Mouse (Mus musculus): ENCODE results near the gene OR5BS1P. TPM values are rescaled to one million over a fixed set of nuclear protein-coding genes. Genes with fewer than 3 reads are reported as not detected.
"Not testable (repeated sequence)": the region's sequence is repeated elsewhere in the genome, so short reads cannot be mapped to it uniquely, and the experiment has no call there.

OR5BS1P gene
- polyA plus RNA-seq (2014; fragmentation: Nextera tagmentation; extraction: Ambion mirVana) = not detected in 2 replicates

GRCm38 (mm10) chr15:98469596-98469995 lies at the start of gene OR5BS1P:
Gene OR5BS1P (plus strand): TSS chr15:98469896.
- no peak within 1 kb of the TSS for H3K9ac ChIP-seq (ENCODE audit: low read length)
- H3K27ac ChIP-seq (ENCODE audit: low read depth, low read length) = no peak within 1 kb of the TSS
- H3K4me1 ChIP-seq (replicated peaks; ENCODE audit: control insufficient read depth, insufficient read depth, low read length) = no peaks in the 10 kb centered on the region
- DNase-seq (ENCODE audit: low spot score) = no peak
- no peak for ATAC-seq (replicated peaks; ENCODE audit: low FRiP score)
- no peak within 1 kb of the TSS for H3K4me3 ChIP-seq (ENCODE audit: low read depth, low read length)
- WGBS = 91% methylated on average over 4 of the region's 4 CpGs
- H3K27me3 ChIP-seq (ENCODE audit: control insufficient read depth, insufficient read depth, low read length) = no peaks in the 10 kb centered on the region
- H3K36me3 ChIP-seq (ENCODE audit: control insufficient read depth, insufficient read depth, low read length) = no peaks in the 10 kb centered on the region
- no peak within 1 kb of the TSS for H3K4me2 ChIP-seq (ENCODE audit: low read depth, low read length, severe bottlenecking)
- no peaks in the 10 kb centered on the region for H3K9me3 ChIP-seq (ENCODE audit: control insufficient read depth, low read length)

GRCm38 (mm10) chr15:98420897-98421296 lies 48.8 kb upstream of the OR5BS1P start:
- DNase-seq (ENCODE audit: low spot score) (no peak), ATAC-seq (replicated peaks; ENCODE audit: low FRiP score) (no peak)
- no peaks in the 10 kb centered on the region for H3K27me3 ChIP-seq (ENCODE audit: control insufficient read depth, insufficient read depth, low read length)
- H3K4me3 ChIP-seq (ENCODE audit: low read depth, low read length) = no peak overlapping the region
- H3K4me2 ChIP-seq (ENCODE audit: low read depth, low read length, severe bottlenecking) = no peak overlapping the region
- H3K27ac ChIP-seq (ENCODE audit: low read depth, low read length) = no peak overlapping the region
- WGBS = 81% methylated on average over 4 of the region's 4 CpGs
- H3K9me3 ChIP-seq (ENCODE audit: control insufficient read depth, low read length) = no peaks in the 10 kb centered on the region
- no peak overlapping the region for H3K9ac ChIP-seq (ENCODE audit: low read length)
- H3K36me3 ChIP-seq (ENCODE audit: control insufficient read depth, insufficient read depth, low read length) = no peaks in the 10 kb centered on the region
- no peaks in the 10 kb centered on the region for H3K4me1 ChIP-seq (replicated peaks; ENCODE audit: control insufficient read depth, insufficient read depth, low read length)

- H3K36me3 ChIP-seq (ENCODE audit: control insufficient read depth, insufficient read depth, low read length) = no peaks in the 10 kb centered on the region
- H3K9ac ChIP-seq (ENCODE audit: low read length) = no peak overlapping the region
- H3K4me1 ChIP-seq (replicated peaks; ENCODE audit: control insufficient read depth, insufficient read depth, low read length) = no peaks in the 10 kb centered on the region
- ATAC-seq (replicated peaks; ENCODE audit: low FRiP score) (no peak), DNase-seq (ENCODE audit: low spot score) (no peak)
- WGBS = 79% methylated on average over 14 of the region's 14 CpGs
- no peaks in the 10 kb centered on the region for H3K9me3 ChIP-seq (ENCODE audit: control insufficient read depth, low read length)
- H3K27me3 ChIP-seq (ENCODE audit: control insufficient read depth, insufficient read depth, low read length) = no peaks in the 10 kb centered on the region
- H3K4me2 ChIP-seq (ENCODE audit: low read depth, low read length, severe bottlenecking) = no peak overlapping the region
- H3K27ac ChIP-seq (ENCODE audit: low read depth, low read length) = no peak overlapping the region
- H3K4me3 ChIP-seq (ENCODE audit: low read depth, low read length) = no peak overlapping the region
Measured at GRCm38 (mm10) chr15:98424326-98424725, 45.4 kb upstream of the OR5BS1P start.

- ATAC-seq (replicated peaks; ENCODE audit: low FRiP score) (no peak), DNase-seq (ENCODE audit: low spot score) (no peak)
- Histone ChIP-seq H3K36me3 (ENCODE audit: control insufficient read depth, insufficient read depth, low read length) (no peaks in the 10 kb centered on the region), H3K4me3 (ENCODE audit: low read depth, low read length) (no peak overlapping the region), H3K9ac (ENCODE audit: low read length) (no peak overlapping the region), H3K27me3 (ENCODE audit: control insufficient read depth, insufficient read depth, low read length) (no peaks in the 10 kb centered on the region), H3K27ac (ENCODE audit: low read depth, low read length) (no peak overlapping the region), H3K9me3 (ENCODE audit: control insufficient read depth, low read length) (no peaks in the 10 kb centered on the region), H3K4me2 (ENCODE audit: low read depth, low read length, severe bottlenecking) (no peak overlapping the region), H3K4me1 (replicated peaks; ENCODE audit: control insufficient read depth, insufficient read depth, low read length) (no peaks in the 10 kb centered on the region)
- 74% methylated on average over 6 of the region's 6 CpGs for WGBS
Measured at GRCm38 (mm10) chr15:98424753-98425152, 44.9 kb upstream of the OR5BS1P start.

- Histone ChIP-seq H3K36me3 (ENCODE audit: control insufficient read depth, insufficient read depth, low read length) (no peaks in the 10 kb centered on the region), H3K4me2 (ENCODE audit: low read depth, low read length, severe bottlenecking) (no peak overlapping the region), H3K4me3 (ENCODE audit: low read depth, low read length) (no peak overlapping the region), H3K4me1 (replicated peaks; ENCODE audit: control insufficient read depth, insufficient read depth, low read length) (no peaks in the 10 kb centered on the region), H3K9me3 (ENCODE audit: control insufficient read depth, low read length) (no peaks in the 10 kb centered on the region), H3K27ac (ENCODE audit: low read depth, low read length) (no peak overlapping the region), H3K9ac (ENCODE audit: low read length) (no peak overlapping the region), H3K27me3 (ENCODE audit: control insufficient read depth, insufficient read depth, low read length) (no peaks in the 10 kb centered on the region)
- WGBS = 91% methylated on average over 7 of the region's 7 CpGs
- no peak for ATAC-seq (replicated peaks; ENCODE audit: low FRiP score)
- DNase-seq (ENCODE audit: low spot score) = no peak
Measured at GRCm38 (mm10) chr15:98425188-98425587, 44.5 kb upstream of the OR5BS1P start.

GRCm38 (mm10) chr15:98430925-98431324 lies 38.8 kb upstream of the OR5BS1P start, which contains the start of gene Olfr282:
Gene Olfr282 (plus strand): TSS chr15:98431225.
- not testable (repeated sequence) for H3K4me1 ChIP-seq (replicated peaks; ENCODE audit: control insufficient read depth, insufficient read depth, low read length); H3K36me3 ChIP-seq (ENCODE audit: control insufficient read depth, insufficient read depth, low read length); H3K9me3 ChIP-seq (ENCODE audit: control insufficient read depth, low read length); H3K9ac ChIP-seq (ENCODE audit: low read length); H3K4me3 ChIP-seq (ENCODE audit: low read depth, low read length); H3K4me2 ChIP-seq (ENCODE audit: low read depth, low read length, severe bottlenecking); DNase-seq (ENCODE audit: low spot score); H3K27me3 ChIP-seq (ENCODE audit: control insufficient read depth, insufficient read depth, low read length); H3K27ac ChIP-seq (ENCODE audit: low read depth, low read length); ATAC-seq (replicated peaks; ENCODE audit: low FRiP score)
- 78% methylated on average over 5 of the region's 5 CpGs for WGBS

GRCm38 (mm10) chr15:98444561-98444960 lies 25.1 kb upstream of the OR5BS1P start:
- Histone ChIP-seq H3K9me3 (ENCODE audit: control insufficient read depth, low read length) (no peaks in the 10 kb centered on the region), H3K36me3 (ENCODE audit: control insufficient read depth, insufficient read depth, low read length) (no peaks in the 10 kb centered on the region), H3K4me1 (replicated peaks; ENCODE audit: control insufficient read depth, insufficient read depth, low read length) (no peaks in the 10 kb centered on the region), H3K9ac (ENCODE audit: low read length) (no peak overlapping the region), H3K4me2 (ENCODE audit: low read depth, low read length, severe bottlenecking) (no peak overlapping the region), H3K27ac (ENCODE audit: low read depth, low read length) (no peak overlapping the region), H3K4me3 (ENCODE audit: low read depth, low read length) (no peak overlapping the region), H3K27me3 (ENCODE audit: control insufficient read depth, insufficient read depth, low read length) (no peaks in the 10 kb centered on the region)
- DNase-seq (ENCODE audit: low spot score) = no peak
- ATAC-seq (replicated peaks; ENCODE audit: low FRiP score) = no peak
- 82% methylated on average over 3 of the region's 3 CpGs for WGBS

GRCm38 (mm10) chr15:98448521-98448920 lies 21.2 kb upstream of the OR5BS1P start:
- WGBS = 58% methylated on average over 4 of the region's 4 CpGs
- no peak overlapping the region for H3K9ac ChIP-seq (ENCODE audit: low read length)
- H3K4me2 ChIP-seq (ENCODE audit: low read depth, low read length, severe bottlenecking) = no peak overlapping the region
- no peak for DNase-seq (ENCODE audit: low spot score)
- no peak for ATAC-seq (replicated peaks; ENCODE audit: low FRiP score)
- H3K9me3 ChIP-seq (ENCODE audit: control insufficient read depth, low read length) = no peaks in the 10 kb centered on the region
- no peaks in the 10 kb centered on the region for H3K27me3 ChIP-seq (ENCODE audit: control insufficient read depth, insufficient read depth, low read length)
- H3K4me3 ChIP-seq (ENCODE audit: low read depth, low read length) = no peak overlapping the region
- no peak overlapping the region for H3K27ac ChIP-seq (ENCODE audit: low read depth, low read length)
- H3K4me1 ChIP-seq (replicated peaks; ENCODE audit: control insufficient read depth, insufficient read depth, low read length) = no peaks in the 10 kb centered on the region
- no peaks in the 10 kb centered on the region for H3K36me3 ChIP-seq (ENCODE audit: control insufficient read depth, insufficient read depth, low read length)

GRCm38 (mm10) chr15:98452288-98452687 lies 17.4 kb upstream of the OR5BS1P start, which contains the start of gene Olfr281:
Gene Olfr281 (plus strand): TSS chr15:98452588.
- Histone ChIP-seq H3K4me3 (ENCODE audit: low read depth, low read length) (no peak within 1 kb of the TSS), H3K9ac (ENCODE audit: low read length) (no peak within 1 kb of the TSS), H3K27ac (ENCODE audit: low read depth, low read length) (no peak within 1 kb of the TSS), H3K36me3 (ENCODE audit: control insufficient read depth, insufficient read depth, low read length) (no peaks in the 10 kb centered on the region), H3K9me3 (ENCODE audit: control insufficient read depth, low read length) (no peaks in the 10 kb centered on the region), H3K4me1 (replicated peaks; ENCODE audit: control insufficient read depth, insufficient read depth, low read length) (no peaks in the 10 kb centered on the region), H3K27me3 (ENCODE audit: control insufficient read depth, insufficient read depth, low read length) (no peaks in the 10 kb centered on the region), H3K4me2 (ENCODE audit: low read depth, low read length, severe bottlenecking) (no peak within 1 kb of the TSS)
- WGBS = 93% methylated on average over 7 of the region's 7 CpGs
- no peak for DNase-seq (ENCODE audit: low spot score)
- no peak for ATAC-seq (replicated peaks; ENCODE audit: low FRiP score)

Measured in forebrain, embryonic 11.5 days (tissue).